Mouse (Mus musculus): ENCODE data around the gene Nat8l.

DNA sequence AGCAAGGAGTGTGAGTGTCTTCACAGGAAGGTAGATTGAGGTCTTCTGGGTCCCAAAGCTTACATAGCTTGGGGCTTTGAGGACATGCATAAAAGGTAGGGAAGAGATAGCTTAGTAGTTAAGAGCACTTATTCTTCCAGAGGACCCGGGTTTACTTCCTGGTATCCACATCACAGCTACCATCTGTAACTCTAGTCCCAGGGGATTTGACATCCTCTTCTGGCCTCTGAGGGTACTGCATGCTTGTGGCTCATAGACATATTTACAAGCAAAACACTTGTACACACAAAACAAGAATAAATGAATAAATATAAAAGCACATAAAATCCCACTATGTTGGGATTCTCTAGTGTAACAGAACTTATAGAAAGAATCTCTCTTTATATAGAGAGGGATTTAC lies 18.9 kb downstream of the Nat8l start:
- TF ChIP-seq POLR2A (IDR thresholded peaks at IDR 0.05; ENCODE audit: low read depth, low read length) (no peak), CTCF (conservative IDR thresholded peaks at IDR 0.05; ENCODE audit: insufficient read depth, insufficient read length, low read depth, low read length) (no peak)
